Mouse (Mus musculus) adrenal gland, adult 2 months (tissue): ENCODE results near the gene Ankrd65. TPM values are rescaled to one million over a fixed set of nuclear protein-coding genes. Genes with fewer than 3 reads are reported as not detected.

Experiments used
- DNase-seq: peaks from one replicate; pipeline ENCODE4 v3.0.0; 2021
- microRNA-seq, 2 experiments: library from miRNA; unstranded; fragments of <30 nt; microRNA quantifications; one replicate each; pipeline ENCODE4 v1.2.0; 2021
- polyA plus RNA-seq: library from polyadenylated mRNA; depleted of rRNA; stranded (reverse); fragments of >200 nt; gene quantifications from 2 replicates; pipeline ENCODE4 v1.2.3, GENCODE M21; 2012; rRNA removed
- total RNA-seq, 2 experiments: library from RNA; stranded (reverse); gene quantifications; 2 replicates each; pipeline ENCODE4 v1.2.3; 2021

Gene Ankrd65
- total and polyA plus RNA-seq, 3 experiments, result 0.11 TPM; not detected in 2

DNA sequence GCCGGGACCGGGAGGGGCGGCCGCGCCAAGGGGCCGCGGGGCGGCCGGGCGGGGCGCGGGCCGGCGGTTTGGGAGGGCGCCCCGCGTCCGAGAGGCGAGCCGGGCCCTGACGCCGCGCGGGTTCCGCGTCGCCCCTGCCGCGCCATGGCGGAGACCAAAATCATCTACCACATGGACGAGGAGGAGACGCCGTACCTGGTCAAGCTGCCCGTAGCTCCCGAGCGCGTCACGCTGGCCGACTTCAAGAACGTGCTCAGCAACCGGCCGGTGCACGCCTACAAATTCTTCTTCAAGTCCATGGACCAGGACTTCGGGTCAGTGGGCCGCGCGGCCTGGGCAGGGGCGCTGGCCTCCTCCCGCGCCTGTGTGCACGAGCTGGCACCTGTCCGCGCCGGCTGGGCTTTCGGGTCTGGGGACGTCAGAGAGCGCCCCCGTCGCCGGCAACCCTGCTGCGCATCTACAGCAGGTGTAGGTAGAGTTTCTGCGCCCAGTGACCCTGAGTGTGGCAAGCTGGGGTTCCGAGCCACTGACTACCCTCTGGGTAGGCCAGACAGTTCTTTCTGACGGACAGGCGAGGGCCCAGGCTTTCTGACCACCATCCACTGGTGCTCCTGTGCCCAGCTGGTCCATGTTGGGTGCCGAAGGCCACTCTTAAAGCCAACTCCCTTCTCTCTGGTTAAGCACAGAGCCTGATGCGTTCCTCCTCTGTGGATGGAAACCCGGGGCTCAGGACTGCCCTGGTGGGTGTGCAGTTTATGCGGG, 57.5 kb downstream of the Ankrd65 start:
- peak; percentile 54 for DNase-seq

DNA sequence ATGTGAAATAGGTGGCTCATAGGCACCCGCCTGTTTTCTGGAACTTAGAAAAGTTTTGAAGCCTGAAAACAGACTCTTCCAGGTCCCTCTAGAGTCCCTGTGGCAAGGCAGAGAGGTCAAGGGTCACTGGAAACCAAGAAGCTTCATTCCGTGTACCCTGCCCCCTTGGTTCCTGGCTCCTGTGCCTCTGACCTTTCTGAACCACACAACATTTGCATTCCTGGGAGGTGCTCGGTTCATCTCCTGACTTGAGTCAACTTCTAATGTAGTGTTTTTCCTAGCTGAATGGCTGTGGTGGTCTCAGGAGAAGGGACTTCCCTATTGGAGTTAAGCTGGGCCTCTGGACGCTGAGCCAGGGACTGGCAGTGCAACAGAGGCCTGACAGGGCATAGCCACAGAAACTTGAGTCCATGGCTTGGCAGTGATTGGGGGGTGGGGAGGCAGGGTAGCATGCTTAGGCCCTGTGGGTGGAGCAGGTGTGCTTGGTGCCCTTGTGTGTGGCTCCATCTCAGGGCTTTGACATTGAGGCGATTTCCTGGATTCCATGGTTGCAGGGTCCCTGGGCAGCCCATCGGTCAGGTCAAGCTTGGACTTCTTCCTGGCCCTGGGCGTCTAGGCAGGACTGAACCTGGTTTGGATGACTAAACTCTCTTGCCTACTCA, 58.3 kb downstream of the Ankrd65 start:
- DNase-seq, result no peak

Small RNAs within 50 kb of the gene (microRNA-seq; reads per million reads assigned to microRNA genes)
- gene Gm27743, result 0 reads per million in 2 experiments

Other genes with a start within 250 kb of the Ankrd65 start
- 100 to 1,000 TPM; 184 to 322 TPM for gene Nadk, start 228.1 kb upstream of the Ankrd65 start, total RNA-seq
- gene Nadk, start 228.1 kb upstream of the Ankrd65 start, polyA plus RNA-seq, result 297 and 390 TPM in 2 replicates
- gene Slc35e2, start 189.0 kb upstream of the Ankrd65 start, total RNA-seq, result 10 to 100 TPM; 33.6 to 35.9 TPM
- gene Slc35e2, start 189.0 kb upstream of the Ankrd65 start, polyA plus RNA-seq, result 17.5 and 29.6 TPM in 2 replicates
- 10 to 100 TPM; 41.6 to 46.7 TPM for gene Cdk11b, start 165.6 kb upstream of the Ankrd65 start, total RNA-seq
- gene Cdk11b, start 165.6 kb upstream of the Ankrd65 start, polyA plus RNA-seq, result 11.9 and 18.9 TPM in 2 replicates
- not detected for gene Gm10563, start 145.0 kb upstream of the Ankrd65 start, total RNA-seq
- gene Gm10563, start 145.0 kb upstream of the Ankrd65 start, polyA plus RNA-seq, result not detected in 2 replicates
- gene Mmp23, start 137.1 kb upstream of the Ankrd65 start, total RNA-seq, result 1 to 10 TPM; 5.2 to 7.6 TPM
- gene Mmp23, start 137.1 kb upstream of the Ankrd65 start, polyA plus RNA-seq, result 23.2 and 23.9 TPM in 2 replicates
- 10 to 100 TPM; 40.8 to 50.9 TPM for gene Mib2, start 121.2 kb upstream of the Ankrd65 start, total RNA-seq
- gene Mib2, start 121.2 kb upstream of the Ankrd65 start, polyA plus RNA-seq, result 110 and 117 TPM in 2 replicates
- 10 to 100 TPM; 42.6 to 65.1 TPM for gene Fndc10, start 96.1 kb upstream of the Ankrd65 start, total RNA-seq
- 247 and 266 TPM in 2 replicates for gene Fndc10, start 96.1 kb upstream of the Ankrd65 start, polyA plus RNA-seq
- gene Ssu72, start 85.6 kb upstream of the Ankrd65 start, total RNA-seq, result 100 to 1,000 TPM; 104 to 143 TPM
- 178 and 190 TPM in 2 replicates for gene Ssu72, start 85.6 kb upstream of the Ankrd65 start, polyA plus RNA-seq
- gene Tmem240, start 55.6 kb upstream of the Ankrd65 start, total RNA-seq, result under 1 TPM; 0.55 to 0.73 TPM
- gene Tmem240, start 55.6 kb upstream of the Ankrd65 start, polyA plus RNA-seq, result 2.0 and 3.1 TPM in 2 replicates
- 10 to 100 TPM; 71.4 to 90.7 TPM for gene Atad3a, start 29.3 kb upstream of the Ankrd65 start, total RNA-seq
- gene Atad3a, start 29.3 kb upstream of the Ankrd65 start, polyA plus RNA-seq, result 226 and 242 TPM in 2 replicates
- 1 to 10 TPM; 2.5 to 4.8 TPM for gene Vwa1, start 15.7 kb upstream of the Ankrd65 start, total RNA-seq
- 9.4 and 12.0 TPM in 2 replicates for gene Vwa1, start 15.7 kb upstream of the Ankrd65 start, polyA plus RNA-seq
- gene Tmem88b, start 4.6 kb upstream of the Ankrd65 start, total RNA-seq, result under 1 TPM; 0.52 to 0.62 TPM
- gene Tmem88b, start 4.6 kb upstream of the Ankrd65 start, polyA plus RNA-seq, result 0.81 and 0.97 TPM in 2 replicates
- 100 to 1,000 TPM; 122 to 141 TPM for gene Mrpl20, start 12.4 kb downstream of the Ankrd65 start, total RNA-seq
- gene Mrpl20, start 12.4 kb downstream of the Ankrd65 start, polyA plus RNA-seq, result 42.1 and 65.2 TPM in 2 replicates
- 100 to 1,000 TPM in 1 of 2 experiments, 10 to 100 TPM in 1; 70.2 to 118 TPM for gene Ccnl2, start 22.1 kb downstream of the Ankrd65 start, total RNA-seq
- 56.0 and 58.2 TPM in 2 replicates for gene Ccnl2, start 22.1 kb downstream of the Ankrd65 start, polyA plus RNA-seq
- gene Aurkaip1, start 40.8 kb downstream of the Ankrd65 start, total RNA-seq, result 100 to 1,000 TPM; 155 to 164 TPM
- 276 and 293 TPM in 2 replicates for gene Aurkaip1, start 40.8 kb downstream of the Ankrd65 start, polyA plus RNA-seq
- 10 to 100 TPM; 36.9 to 55.5 TPM for gene Mxra8, start 49.2 kb downstream of the Ankrd65 start, total RNA-seq
- gene Mxra8, start 49.2 kb downstream of the Ankrd65 start, polyA plus RNA-seq, result 164 and 185 TPM in 2 replicates
- 10 to 100 TPM; 58.1 to 66.7 TPM for gene Dvl1, start 57.0 kb downstream of the Ankrd65 start, total RNA-seq
- gene Dvl1, start 57.0 kb downstream of the Ankrd65 start, polyA plus RNA-seq, result 187 and 202 TPM in 2 replicates
- under 1 TPM; 0.32 to 0.35 TPM for gene Tas1r3, start 72.9 kb downstream of the Ankrd65 start, total RNA-seq
- 0.56 and 0.62 TPM in 2 replicates for gene Tas1r3, start 72.9 kb downstream of the Ankrd65 start, polyA plus RNA-seq
- gene Cptp, start 79.0 kb downstream of the Ankrd65 start, total RNA-seq, result 10 to 100 TPM; 18.7 to 21.1 TPM
- gene Cptp, start 79.0 kb downstream of the Ankrd65 start, polyA plus RNA-seq, result 29.4 and 37.1 TPM in 2 replicates
- gene Ints11, start 79.1 kb downstream of the Ankrd65 start, total RNA-seq, result 10 to 100 TPM; 27.5 to 32.0 TPM
- 24.5 and 30.8 TPM in 2 replicates for gene Ints11, start 79.1 kb downstream of the Ankrd65 start, polyA plus RNA-seq
- gene Pusl1, start 101.3 kb downstream of the Ankrd65 start, total RNA-seq, result 10 to 100 TPM; 21.8 to 28.4 TPM
- 118 and 119 TPM in 2 replicates for gene Pusl1, start 101.3 kb downstream of the Ankrd65 start, polyA plus RNA-seq
- 10 to 100 TPM; 14.4 to 20.9 TPM for gene Acap3, start 101.4 kb downstream of the Ankrd65 start, total RNA-seq
- gene Acap3, start 101.4 kb downstream of the Ankrd65 start, polyA plus RNA-seq, result 29.0 and 29.3 TPM in 2 replicates
- 10 to 100 TPM; 64.1 to 94.4 TPM for gene Ube2j2, start 153.4 kb downstream of the Ankrd65 start, total RNA-seq
- gene Ube2j2, start 153.4 kb downstream of the Ankrd65 start, polyA plus RNA-seq, result 93.2 and 95.5 TPM in 2 replicates
- 10 to 100 TPM; 66.8 to 70.1 TPM for gene C1qtnf12, start 171.9 kb downstream of the Ankrd65 start, total RNA-seq
- gene C1qtnf12, start 171.9 kb downstream of the Ankrd65 start, polyA plus RNA-seq, result 100 and 128 TPM in 2 replicates
- 1 to 10 TPM; 5.1 to 8.5 TPM for gene B3galt6, start 202.2 kb downstream of the Ankrd65 start, total RNA-seq
- 14.7 and 18.3 TPM in 2 replicates for gene B3galt6, start 202.2 kb downstream of the Ankrd65 start, polyA plus RNA-seq
- gene Sdf4, start 202.4 kb downstream of the Ankrd65 start, total RNA-seq, result 100 to 1,000 TPM; 260 to 282 TPM
- gene Sdf4, start 202.4 kb downstream of the Ankrd65 start, polyA plus RNA-seq, result 47.5 and 50.7 TPM in 2 replicates
- gene Tnfrsf4, start 223.4 kb downstream of the Ankrd65 start, total RNA-seq, result 1 to 10 TPM in 1 of 2 experiments, under 1 TPM in 1; 0.61 to 1.2 TPM
- gene Tnfrsf4, start 223.4 kb downstream of the Ankrd65 start, polyA plus RNA-seq, result 4.4 and 5.0 TPM in 2 replicates
- under 1 TPM in 1 of 2 experiments, not detected in 1; 0.38 TPM for gene Tnfrsf18, start 235.7 kb downstream of the Ankrd65 start, total RNA-seq
- 0.30 and 0.61 TPM in 2 replicates for gene Tnfrsf18, start 235.7 kb downstream of the Ankrd65 start, polyA plus RNA-seq